Mouse (Mus musculus) heart, adult 2 months (tissue): ENCODE measurements around the gene Dhx9.

Experiments
- CTCF ChIP-seq: fragments of 200-600 bp; IDR thresholded peaks from 2 replicates; pipeline ENCODE4 v1.8.1; 2022; ENCODE audit warnings: antibody characterized with exemption, mild to moderate bottlenecking, moderate library complexity
- EP300 ChIP-seq: fragments of 200-500 bp; IDR thresholded peaks from 2 replicates; pipeline ENCODE4 v1.6.1; 2011; ENCODE audit warnings: low read depth, low read length, control low read depth; ENCODE audit not compliant: insufficient read depth
- POLR2A ChIP-seq: fragments of 200-500 bp; IDR thresholded peaks from 2 replicates; pipeline ENCODE4 v1.6.1; 2011; ENCODE audit warnings: mild to moderate bottlenecking, low read depth, low read length, control low read depth; ENCODE audit not compliant: insufficient read depth

DNA sequence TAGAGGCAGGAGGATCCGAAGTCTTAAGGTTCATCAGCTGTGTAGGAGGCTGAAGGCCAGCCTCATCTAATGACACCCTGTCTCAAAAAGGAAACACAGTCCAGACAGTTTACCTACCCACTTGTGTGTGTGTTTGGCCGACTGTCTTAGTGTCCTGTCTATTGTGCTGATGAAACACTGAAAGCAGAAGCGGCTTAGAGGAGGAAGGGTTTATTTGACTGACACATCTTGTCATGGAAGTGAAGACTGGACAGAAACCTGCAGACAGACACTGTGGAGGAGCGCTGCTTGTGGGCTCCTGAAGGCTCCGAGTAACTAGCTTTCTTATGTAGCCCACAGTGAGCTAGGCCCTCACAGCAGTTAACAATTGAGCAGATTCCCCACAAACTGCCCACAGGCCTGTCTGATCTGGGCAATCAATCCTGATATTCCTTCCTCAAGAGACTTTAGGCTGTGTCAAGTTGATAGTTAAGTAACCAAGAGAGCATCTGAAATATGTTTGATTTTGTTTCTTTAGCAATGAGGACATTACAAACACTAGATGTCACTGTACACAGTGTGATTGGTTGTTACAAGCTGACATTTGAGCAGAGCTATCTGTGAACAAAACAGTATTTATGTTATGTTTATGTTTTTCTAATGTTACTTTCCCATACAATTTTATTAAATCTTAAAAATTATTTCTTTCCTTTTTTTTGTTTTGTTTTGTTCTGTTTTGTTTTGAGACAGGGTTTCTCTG, 53.4 kb downstream of the Dhx9 start:
- no peak for TF ChIP-seq CTCF
- no peak for TF ChIP-seq POLR2A
- no peak for TF ChIP-seq EP300
